Mouse (Mus musculus) liver, postnatal 0 days (tissue): ENCODE measurements around the gene Lrrc41.

Experiments used
- CTCF ChIP-seq: sonication (generic); IDR thresholded peaks from 2 replicates; pipeline ENCODE4 v1.5.1; 2016; ENCODE audit warnings: antibody characterized with exemption, low read depth
- EP300 ChIP-seq: IDR thresholded peaks from 2 replicates; pipeline ENCODE4 v1.6.1; 2016; ENCODE audit warnings: antibody characterized with exemption, low read depth, mild to moderate bottlenecking

DNA sequence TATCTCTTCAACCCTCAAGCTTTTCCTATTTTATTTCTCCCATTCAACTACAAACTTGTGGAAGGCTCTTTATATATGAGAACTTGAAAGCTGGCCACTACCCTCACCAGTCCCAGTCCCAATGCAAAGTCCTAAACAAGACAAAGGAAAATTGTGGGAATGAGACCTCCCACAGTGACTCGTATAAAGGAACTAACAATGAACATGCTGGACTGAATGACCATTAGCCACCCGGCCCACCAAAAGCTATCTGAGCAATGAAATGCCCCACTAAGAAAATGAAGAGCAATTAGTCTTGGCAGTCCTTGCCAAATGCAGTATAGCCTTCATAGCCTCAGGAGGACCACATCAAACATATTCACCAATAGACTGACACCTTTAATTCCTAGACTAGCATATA, 36.4 kb downstream of the Lrrc41 start:
- TF ChIP-seq EP300 (no peak), CTCF (no peak)
